Mouse (Mus musculus) heart, adult 2 months (tissue): Measurements from ENCODE around the gene Robo2.

Experiments
- CTCF ChIP-seq: fragments of 200-600 bp; IDR thresholded peaks from 2 replicates; pipeline ENCODE4 v1.8.1; 2022; ENCODE audit warnings: antibody characterized with exemption, mild to moderate bottlenecking, moderate library complexity
- EP300 ChIP-seq: fragments of 200-500 bp; IDR thresholded peaks from 2 replicates; pipeline ENCODE4 v1.6.1; 2011; ENCODE audit warnings: low read depth, low read length, control low read depth; ENCODE audit not compliant: insufficient read depth

DNA sequence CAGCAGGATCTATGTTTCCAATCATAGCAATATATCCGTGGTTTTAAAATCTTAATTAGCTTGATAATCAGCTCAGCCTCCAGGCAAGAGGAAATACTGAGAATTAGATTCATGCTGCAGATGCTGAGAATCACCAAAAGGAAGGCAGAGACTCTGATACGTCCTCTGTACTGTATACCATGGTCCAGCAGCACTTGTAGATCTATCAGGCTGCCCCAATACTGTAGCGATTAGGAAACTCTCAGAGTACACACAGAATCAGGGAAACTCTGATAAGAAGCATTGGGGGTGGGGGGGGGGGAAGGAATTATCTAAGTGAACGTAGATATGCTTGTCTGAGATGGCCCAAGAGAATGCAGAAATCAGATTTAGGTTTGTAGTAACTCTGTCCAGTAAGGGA, 496.7 kb downstream of the Robo2 start:
- TF ChIP-seq EP300 (no peak), CTCF (no peak)
